Mouse (Mus musculus) hindbrain, embryonic 16.5 days (tissue): ENCODE measurements around the gene Vwa1. TPM values are rescaled to one million over a fixed set of nuclear protein-coding genes. Genes with fewer than 3 reads are reported as not detected.
A peak's percentile ranks its signal among the peaks of the same experiment; 100 is the strongest.
"Not testable (repeated sequence)": the region's sequence is repeated elsewhere in the genome, so short reads cannot be mapped to it uniquely, and the experiment has no call there.

Source experiments
- ATAC-seq: fragments of 200-750 bp; cut with Nextera tagmentation; 2 replicates; pipeline ENCODE4 v1.8.0; 2017; ENCODE audit warnings: moderate TSS enrichment, moderate library complexity
- H3K27ac ChIP-seq: fragments of 300-500 bp; sonication (generic); 2 replicates; pipeline ENCODE4 v1.5.1; 2014; ENCODE audit warnings: low read depth, mild to moderate bottlenecking, control low read depth, low read length, moderate library complexity
- H3K27me3 ChIP-seq: fragments of 300-500 bp; sonication (generic); replicated peaks from 2 replicates; pipeline ENCODE4 v1.6.1; 2014; ENCODE audit warnings: low read length; ENCODE audit not compliant: control insufficient read depth, insufficient read depth
- H3K36me3 ChIP-seq: fragments of 300-500 bp; sonication (generic); 2 replicates; pipeline ENCODE4 v1.6.1; 2014; ENCODE audit warnings: mild to moderate bottlenecking, low read length, moderate library complexity, mixed read lengths; ENCODE audit not compliant: control insufficient read depth, insufficient read depth
- H3K4me1 ChIP-seq: fragments of 300-500 bp; sonication (generic); 2 replicates; pipeline ENCODE4 v1.6.1; 2014; ENCODE audit warnings: low read depth, low read length; ENCODE audit not compliant: control insufficient read depth, insufficient read depth
- H3K4me2 ChIP-seq: fragments of 300-500 bp; sonication (generic); 2 replicates; pipeline ENCODE4 v1.6.1; 2014; ENCODE audit warnings: mild to moderate bottlenecking, low read length, control low read depth, moderate library complexity
- H3K4me3 ChIP-seq: fragments of 300-500 bp; sonication (generic); 2 replicates; pipeline ENCODE4 v1.5.1; 2014; ENCODE audit warnings: mild to moderate bottlenecking, low read length, control low read depth, moderate library complexity
- H3K9ac ChIP-seq: fragments of 300-500 bp; sonication (generic); 2 replicates; pipeline ENCODE4 v1.6.1; 2014; ENCODE audit warnings: low read depth, mild to moderate bottlenecking, control low read depth, low read length, moderate library complexity
- H3K9me3 ChIP-seq: fragments of 300-500 bp; sonication (generic); 2 replicates; pipeline ENCODE4 v1.6.1; 2014; ENCODE audit warnings: mild to moderate bottlenecking, low read length, moderate library complexity; ENCODE audit not compliant: control insufficient read depth
- WGBS: fragments of 180-500 bp; shearing (Covaris S2); extraction: QIAGEN DNeasy Blood & Tissue Kit; methylation state at CpG from one replicate; pipeline ENCODE4 v1.1.7; 2014; 5-methylcytosine and 5-hydroxymethylcytosine counted together
- polyA plus RNA-seq: library from polyadenylated mRNA; unstranded; fragments of >200 nt; fragmentation: Nextera tagmentation; extraction: Ambion mirVana; gene quantifications from 2 replicates; pipeline ENCODE4 v1.2.1, GENCODE M21; 2015

Vwa1 gene
- polyA plus RNA-seq, 1 experiment from 2014 or later, result 38.0 TPM

- peak within 1 kb of the TSS; percentile 82 for H3K4me2 ChIP-seq
Measured at GRCm38 (mm10) chr4:155802741-155803339, 28.3 kb upstream of the Vwa1 start, which contains the start of gene Mrpl20. Mrpl20 (plus strand) TSS chr4:155802878.

GRCm38 (mm10) chr4:155802075-155802474 lies 27.6 kb upstream of the Vwa1 start:
- Histone ChIP-seq H3K27me3 (no peaks in the 10 kb centered on the region), H3K27ac (no peak overlapping the region), H3K4me2 (no peak overlapping the region), H3K9me3 (no peaks in the 10 kb centered on the region), H3K9ac (no peak overlapping the region), H3K4me1 (peaks cover 14% of the 10 kb centered on the region), H3K36me3 (peaks cover 4% of the 10 kb centered on the region; the same call in 1 of the 2 replicates), H3K4me3 (no peak overlapping the region)
- 100% methylated on average over 1 of the region's 1 CpGs for WGBS
- no peak for ATAC-seq

More at GRCm38 (mm10) chr4:155802741-155803339, 28.3 kb upstream of the Vwa1 start, which contains the start of gene Mrpl20:
- ATAC-seq, result peak; percentile 80
- Histone ChIP-seq H3K4me3 (peak within 1 kb of the TSS; percentile 93), H3K9ac (peak within 1 kb of the TSS; percentile 89), H3K4me1 (peaks cover 14% of the 10 kb centered on the region), H3K36me3 (peaks cover 9% of the 10 kb centered on the region), H3K27me3 (no peaks in the 10 kb centered on the region), H3K27ac (peak within 1 kb of the TSS; percentile 77), H3K9me3 (no peaks in the 10 kb centered on the region)
- 6% methylated on average over 12 of the region's 12 CpGs for WGBS

GRCm38 (mm10) chr4:155793730-155794129 lies 19.2 kb upstream of the Vwa1 start:
- no peak for ATAC-seq
- Histone ChIP-seq H3K27me3 (no peaks in the 10 kb centered on the region; the same call in 1 of the 2 replicates), H3K4me3 (no peak overlapping the region), H3K4me1 (no peaks in the 10 kb centered on the region), H3K36me3 (no peaks in the 10 kb centered on the region), H3K27ac (no peak overlapping the region), H3K9ac (no peak overlapping the region), H3K9me3 (no peaks in the 10 kb centered on the region), H3K4me2 (no peak overlapping the region)
- whole genome bisulfite sequencing, result 85% methylated on average over 2 of the region's 2 CpGs

GRCm38 (mm10) chr4:155791240-155791933 lies 16.9 kb upstream of the Vwa1 start:
- Histone ChIP-seq H3K36me3 (no peaks in the 10 kb centered on the region), H3K4me3 (no peak overlapping the region), H3K27me3 (no peaks in the 10 kb centered on the region), H3K9ac (no peak overlapping the region), H3K4me2 (no peak overlapping the region), H3K27ac (no peak overlapping the region), H3K9me3 (no peaks in the 10 kb centered on the region), H3K4me1 (no peaks in the 10 kb centered on the region)
- WGBS, result 78% methylated on average over 24 of the region's 24 CpGs
- ATAC-seq, result no peak

- Histone ChIP-seq H3K27ac (no peak overlapping the region), H3K4me3 (no peak overlapping the region), H3K9ac (no peak overlapping the region), H3K4me2 (no peak overlapping the region), H3K27me3 (no peaks in the 10 kb centered on the region), H3K9me3 (no peaks in the 10 kb centered on the region), H3K36me3 (no peaks in the 10 kb centered on the region), H3K4me1 (no peaks in the 10 kb centered on the region)
- ATAC-seq, result no peak
- WGBS, result 67% methylated on average over 3 of the region's 3 CpGs
Measured at GRCm38 (mm10) chr4:155790650-155791161, 16.2 kb upstream of the Vwa1 start.

- no peaks in the 10 kb centered on the region for H3K27me3 ChIP-seq
- no peaks in the 10 kb centered on the region for H3K36me3 ChIP-seq
- no peak within 1 kb of the TSS for H3K9ac ChIP-seq
- WGBS, result 64% methylated on average over 3 of the region's 3 CpGs
- H3K9me3 ChIP-seq, result no peaks in the 10 kb centered on the region
- no peaks in the 10 kb centered on the region for H3K4me1 ChIP-seq
- ATAC-seq, result no peak
- H3K27ac ChIP-seq, result no peak within 1 kb of the TSS
- H3K4me2 ChIP-seq, result no peak within 1 kb of the TSS
- no peak within 1 kb of the TSS for H3K4me3 ChIP-seq
Measured at GRCm38 (mm10) chr4:155790021-155790489, 15.6 kb upstream of the Vwa1 start, which contains the start of gene Ankrd65. Ankrd65 (plus strand) TSS chr4:155790439.

GRCm38 (mm10) chr4:155788833-155789232 lies 14.3 kb upstream of the Vwa1 start:
- H3K27ac ChIP-seq, H3K36me3 ChIP-seq, H3K27me3 ChIP-seq, ATAC-seq, H3K4me3 ChIP-seq, H3K4me2 ChIP-seq, H3K4me1 ChIP-seq, H3K9me3 ChIP-seq, H3K9ac ChIP-seq: not testable (repeated sequence)
- 79% methylated on average over 4 of the region's 4 CpGs for WGBS

GRCm38 (mm10) chr4:155788300-155788699 lies 13.8 kb upstream of the Vwa1 start:
- Histone ChIP-seq H3K4me1 (peaks cover 4% of the 10 kb centered on the region; the same call in 1 of the 2 replicates), H3K9ac (no peak overlapping the region), H3K36me3 (no peaks in the 10 kb centered on the region), H3K4me2 (no peak overlapping the region), H3K9me3 (no peaks in the 10 kb centered on the region), H3K27me3 (no peaks in the 10 kb centered on the region), H3K4me3 (no peak overlapping the region), H3K27ac (no peak overlapping the region)
- no peak for ATAC-seq
- 84% methylated on average over 3 of the region's 3 CpGs for WGBS

GRCm38 (mm10) chr4:155785819-155786218 lies 11.3 kb upstream of the Vwa1 start, which contains the start of gene Tmem88b:
Tmem88b (minus strand) TSS chr4:155785874.
- Histone ChIP-seq H3K4me1 (peaks cover 4% of the 10 kb centered on the region; the same call in 1 of the 2 replicates), H3K9ac (peak within 1 kb of the TSS; percentile 85; the same call in 1 of the 2 replicates), H3K27ac (peak within 1 kb of the TSS; percentile 89), H3K27me3 (no peaks in the 10 kb centered on the region), H3K4me3 (peak within 1 kb of the TSS; percentile 69), H3K36me3 (no peaks in the 10 kb centered on the region), H3K4me2 (peak within 1 kb of the TSS; percentile 80), H3K9me3 (no peaks in the 10 kb centered on the region)
- ATAC-seq, result no peak
- WGBS, result 60% methylated on average over 5 of the region's 5 CpGs
